In the genomic region with DNA sequence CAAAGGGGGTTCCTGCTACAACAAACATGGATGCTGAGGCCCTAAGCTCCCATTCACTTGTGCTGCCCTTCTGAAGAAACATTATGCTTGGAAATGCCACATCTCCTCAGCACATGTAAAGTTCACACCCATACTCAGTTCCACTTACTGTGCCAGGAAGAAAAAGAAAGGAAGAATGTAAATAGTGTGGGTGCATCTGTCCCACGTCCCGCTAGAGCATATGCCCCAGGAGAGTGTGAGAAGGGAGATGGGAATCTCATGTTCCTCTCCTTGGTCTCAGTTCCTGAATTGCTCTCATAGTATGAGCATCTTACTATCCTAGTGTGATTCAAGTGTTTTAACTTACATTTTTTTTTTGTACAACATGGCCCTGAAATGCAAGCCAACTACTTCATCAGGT, we compare ENCODE assay signal across 15 mouse cellular contexts.
"Had no signal": no experiment of that assay in that cellular context is flagged by ENCODE, and none has a peak within 500 bp of the region (broad histone marks: within the 10 kb centered on the region; RNA-seq: fewer than 3 reads in every experiment).

No protein-coding gene starts in this region.

- DNase-seq: kidney, adult 18-20 months; kidney, adult 9 months; kidney, postnatal 14 days; kidney, postnatal 4 days; liver, embryonic 13.5 days; lung, adult 2 months; lung, postnatal 14 days; lung, postnatal 4 days; midbrain, embryonic 14.5 days; right cerebral cortex, postnatal 4 days; thymus, postnatal 25 days had no signal

- H3K4me2 ChIP-seq: liver, embryonic 13.5 days; midbrain, embryonic 11.5 days had no signal

- H3K4me3 ChIP-seq: layer of hippocampus, adult 2 months; liver, embryonic 13.5 days had no signal

- H3K27me3 ChIP-seq: liver, embryonic 13.5 days had no signal

- H3K9ac ChIP-seq: liver, embryonic 13.5 days had no signal

- H3K9me3 ChIP-seq: liver, embryonic 13.5 days had no signal

- H3K27ac ChIP-seq: layer of hippocampus, adult 2 months; liver, embryonic 13.5 days; stomach, postnatal 0 days had no signal

- H3K4me1 ChIP-seq: liver, embryonic 13.5 days had no signal

- ATAC-seq: intestine, embryonic 16.5 days had no signal

- H3K36me3 ChIP-seq: liver, embryonic 13.5 days had no signal
